Mouse (Mus musculus): ENCODE measurements around the gene Fam71e2.

DNA sequence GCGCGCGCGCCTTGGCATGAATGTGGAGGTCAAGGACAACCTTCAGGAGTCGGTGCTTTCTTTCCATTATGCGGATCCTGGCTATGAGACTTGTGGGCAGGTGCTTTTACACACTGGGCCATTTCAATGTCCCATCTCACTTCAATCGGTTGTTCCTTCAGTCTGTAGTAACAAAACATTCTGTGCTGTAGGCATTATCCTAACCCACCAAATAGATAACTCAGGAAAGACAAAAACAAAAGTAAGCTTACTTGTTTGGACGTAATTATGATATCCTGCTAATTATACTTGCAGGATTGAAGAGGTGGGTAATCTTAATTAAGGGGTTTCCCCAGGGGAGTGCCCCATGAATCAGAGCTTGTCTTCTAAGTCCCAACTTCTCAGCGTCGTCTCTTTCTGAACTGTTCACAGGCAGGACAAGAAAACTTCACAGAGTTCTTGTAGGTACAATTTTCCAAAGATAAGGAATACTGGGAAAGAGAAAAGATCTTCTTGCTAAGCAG, 32.0 kb downstream of the Fam71e2 start:
- TF ChIP-seq CTCF (IDR thresholded peaks at IDR 0.05; ENCODE audit: borderline replicate concordance, insufficient read depth, low read length), result no peak
- TF ChIP-seq POLR2A (IDR thresholded peaks at IDR 0.05; ENCODE audit: low read depth, low read length), result no peak
